Mouse (Mus musculus) spleen, adult 2 months (tissue): ENCODE measurements around the gene Ost4.

Source experiments
- CTCF ChIP-seq: fragments of 200-500 bp; IDR thresholded peaks from 2 replicates; pipeline ENCODE4 v1.5.1; 2011; ENCODE audit warnings: mild to moderate bottlenecking, inconsistent platforms; ENCODE audit not compliant: insufficient read depth, insufficient read length, insufficient replicate concordance; ENCODE audit errors: extremely low read depth
- POLR2A ChIP-seq: fragments of 200-500 bp; IDR thresholded peaks from 2 replicates; pipeline ENCODE4 v1.6.1; 2011; ENCODE audit warnings: low read depth, low read length, inconsistent platforms

DNA sequence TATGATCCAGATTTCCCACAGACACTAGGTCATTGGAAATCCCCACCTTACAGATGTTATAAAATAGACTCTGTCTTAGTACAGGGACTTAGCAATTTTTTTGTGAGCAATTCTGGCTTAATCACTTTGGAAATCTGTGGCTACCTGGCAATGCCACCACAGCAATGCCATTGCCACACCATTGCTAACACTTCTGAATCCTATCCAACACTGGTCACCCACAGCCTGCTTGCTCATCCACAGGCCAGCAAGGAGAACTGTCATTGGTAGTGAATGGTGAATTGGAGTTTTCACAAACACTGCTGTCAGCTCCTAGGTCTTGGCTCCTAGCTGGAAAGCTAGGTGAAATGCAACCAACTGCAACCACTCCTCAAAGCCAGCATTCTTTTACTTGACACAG lies 2.9 kb upstream of the Ost4 start:
- no peak for TF ChIP-seq POLR2A
- TF ChIP-seq CTCF: no peak
